Comparison of ENCODE assay signal across 9 mouse cellular contexts in the genomic region with DNA sequence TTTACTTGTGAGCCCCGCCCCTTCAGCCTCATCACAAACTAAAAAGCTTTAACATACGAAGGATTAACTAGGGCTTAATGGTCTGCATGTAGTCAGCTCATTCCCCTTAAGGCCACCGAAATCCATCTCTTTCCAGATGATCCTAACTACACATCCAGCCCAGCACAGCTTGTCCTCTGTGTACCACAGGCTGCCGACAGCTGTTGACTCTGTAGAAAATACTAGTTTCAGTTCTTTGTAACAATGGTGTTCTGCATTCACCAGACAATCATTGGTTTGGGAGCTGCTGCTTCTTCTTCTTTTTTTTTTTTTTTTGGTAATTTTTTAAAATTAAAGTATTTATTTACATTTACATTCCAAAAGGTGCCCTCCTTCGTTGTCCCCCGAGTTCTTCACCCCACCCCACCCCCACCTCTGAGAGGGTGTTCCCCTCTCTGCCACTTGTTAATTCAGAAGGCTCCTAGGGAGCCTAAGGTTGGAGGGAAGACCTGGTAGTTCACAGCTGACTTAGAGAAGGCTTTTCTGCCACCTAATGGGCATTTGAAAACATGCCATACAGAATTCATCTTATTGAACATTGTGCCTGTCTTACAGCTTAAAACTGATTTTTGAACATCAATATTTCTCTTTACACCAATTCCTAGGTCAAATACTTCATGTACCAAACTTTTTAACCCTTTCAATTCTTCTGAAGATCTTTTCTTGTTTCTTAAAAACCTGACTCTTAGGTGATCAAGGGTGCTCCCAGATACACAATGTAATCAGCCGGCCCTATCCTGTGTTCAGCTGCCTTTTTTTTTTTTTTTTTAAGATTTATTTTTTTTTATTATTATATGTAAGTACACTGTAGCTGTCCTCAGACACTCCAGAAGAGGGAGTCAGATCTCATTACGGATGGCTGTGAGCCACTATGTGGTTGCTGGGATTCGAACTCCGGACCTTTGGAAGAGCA. TPM values are rescaled to one million over a fixed set of nuclear protein-coding genes. Genes with fewer than 3 reads are reported as not detected.
DNase-seq lines count a peak whose midpoint lies in the region; ATAC-seq and TF ChIP-seq lines count a peak whose summit lies in the region.
"Had no signal": no experiment of that assay in that cellular context is flagged by ENCODE, and none has a peak within 500 bp of the region (broad histone marks: within the 10 kb centered on the region; RNA-seq: fewer than 3 reads in every experiment).

No protein-coding gene starts in this region.

- peak; percentile 15 for DNase-seq in kidney, postnatal 14 days
- no peak for DNase-seq in kidney, postnatal 10 days
- DNase-seq in MEL (ENCODE audit: low read depth, low spot score), result peak; percentile 78
- peak; percentile 30 for DNase-seq in c-Kit-positive CD71-positive TER-119-positive erythroid progenitor cells, embryonic 14.5 days (ENCODE audit: low spot score)
- DNase-seq in cerebellum, adult 8-10 months, result no peak
- DNase-seq in layer of hippocampus, postnatal 36 days, result no peak

- TF ChIP-seq CTCF in MEL (IDR thresholded peaks at IDR 0.05 in 2 of 3, conservative IDR thresholded peaks at IDR 0.05 in 1 of 3; ENCODE audit: control insufficient read depth in 1 of 3, insufficient read depth in 1 of 3, low read depth in 2 of 3, low read length in 3 of 3, poor library complexity in 1 of 3, severe bottlenecking in 1 of 3), result peak; percentile 30 to 94 (median 33)

- no peaks in the 10 kb centered on the region for H3K79me2 ChIP-seq in MEL (ENCODE audit: control insufficient read depth, insufficient read depth, low read length, poor library complexity)

- no peaks in the 10 kb centered on the region for H3K9me3 ChIP-seq in MEL (replicated peaks; ENCODE audit: insufficient read depth, low read length)
- H3K9me3 ChIP-seq: heart, embryonic 15.5 days; neural tube, embryonic 12.5 days had no signal

- no peaks in the 10 kb centered on the region for H3K4me1 ChIP-seq in MEL (ENCODE audit: control insufficient read depth in 1 of 2, insufficient read depth in 2 of 2, low read length in 2 of 2)
- H3K4me1 ChIP-seq: heart, embryonic 15.5 days; neural tube, embryonic 12.5 days had no signal

- no peak overlapping the region for H3K27ac ChIP-seq in MEL (ENCODE audit: control insufficient read depth, low read depth, low read length)
- H3K27ac ChIP-seq: heart, embryonic 15.5 days; neural tube, embryonic 12.5 days had no signal

- TF ChIP-seq RAD21 in MEL (IDR thresholded peaks at IDR 0.05; ENCODE audit: low read depth, low read length), result peak; percentile 94

- H3K9ac ChIP-seq in MEL (ENCODE audit: control insufficient read depth, low read depth, low read length, poor library complexity, severe bottlenecking), result no peak overlapping the region
- H3K9ac ChIP-seq: heart, embryonic 15.5 days; neural tube, embryonic 12.5 days had no signal

- no peak for TF ChIP-seq POLR2A in MEL (IDR thresholded peaks at IDR 0.05; ENCODE audit: control insufficient read depth in 1 of 2, insufficient read depth in 1 of 2, low read depth in 1 of 2, low read length in 2 of 2, poor library complexity in 1 of 2)

- no peak for TF ChIP-seq EP300 in MEL (IDR thresholded peaks at IDR 0.05; ENCODE audit: low read depth in 1 of 2, low read length in 2 of 2)

- no peaks in the 10 kb centered on the region for H3K36me3 ChIP-seq in MEL (ENCODE audit: control insufficient read depth in 1 of 2, insufficient read depth in 2 of 2, low read length in 2 of 2)

- H3K4me3 ChIP-seq in MEL (ENCODE audit: control insufficient read depth in 1 of 2, insufficient read depth in 1 of 2, low read depth in 2 of 2, low read length in 2 of 2), result peak overlapping the region; percentile 21 to 23; a peak in 1 of 4 replicates
- H3K4me3 ChIP-seq: heart, embryonic 15.5 days; neural tube, embryonic 12.5 days had no signal

- peak; percentile 97 for ATAC-seq in megakaryocyte progenitor cell, adult 5-6 weeks (replicated peaks; ENCODE audit: poor library complexity)

- no peaks in the 10 kb centered on the region for H3K27me3 ChIP-seq in MEL (ENCODE audit: control insufficient read depth in 1 of 2, insufficient read depth in 2 of 2, low read length in 2 of 2)
- H3K27me3 ChIP-seq: heart, embryonic 15.5 days; neural tube, embryonic 12.5 days had no signal

TF ChIP-seq in MEL, 35 proteins besides CTCF, POLR2A, EP300 and RAD21:
- TF ChIP-seq MYC (IDR thresholded peaks at IDR 0.05; ENCODE audit: low read depth, low read length), result no peak
- TF ChIP-seq MAZ (IDR thresholded peaks at IDR 0.05; ENCODE audit: low read depth, low read length), result peak; percentile 51; the same call in 1 of the 2 replicates
- peak; percentile 97 for TF ChIP-seq SMC3 (IDR thresholded peaks at IDR 0.05; ENCODE audit: low read depth, low read length)
- no peak for TF ChIP-seq POLR2AphosphoS2 (IDR thresholded peaks at IDR 0.05; ENCODE audit: low read length)
- TF ChIP-seq MAX (IDR thresholded peaks at IDR 0.05; ENCODE audit: low read length), result no peak
- no peak for TF ChIP-seq MAFK (IDR thresholded peaks at IDR 0.05; ENCODE audit: borderline replicate concordance, low read depth, low read length)
- no peak for TF ChIP-seq ZKSCAN1 (IDR thresholded peaks at IDR 0.05; ENCODE audit: low read depth, low read length)
- TF ChIP-seq CHD2 (IDR thresholded peaks at IDR 0.05; ENCODE audit: low read length), result no peak
- no peak for TF ChIP-seq ELF1 (IDR thresholded peaks at IDR 0.05; ENCODE audit: low read depth, low read length)
- peak; percentile 98 for TF ChIP-seq ZC3H11A (IDR thresholded peaks at IDR 0.05; ENCODE audit: low read depth, low read length)
- no peak for TF ChIP-seq JUND (IDR thresholded peaks at IDR 0.05; ENCODE audit: low read depth, low read length)
- no peak for TF ChIP-seq USF2 (IDR thresholded peaks at IDR 0.05; ENCODE audit: borderline replicate concordance in 1 of 2, insufficient read depth in 1 of 2, low read depth in 1 of 2, low read length in 2 of 2)
- TF ChIP-seq ZMIZ1 (IDR thresholded peaks at IDR 0.05; ENCODE audit: low read depth, low read length), result no peak
- no peak for TF ChIP-seq UBTF (IDR thresholded peaks at IDR 0.05; ENCODE audit: borderline replicate concordance, insufficient read depth, low read depth, low read length)
- no peak for TF ChIP-seq TCF12 (IDR thresholded peaks at IDR 0.05; ENCODE audit: low read depth, low read length)
- no peak for TF ChIP-seq TAL1 (IDR thresholded peaks at IDR 0.05; ENCODE audit: low read length)
- no peak for TF ChIP-seq MYB (IDR thresholded peaks at IDR 0.05; ENCODE audit: low read depth, low read length)
- no peak for TF ChIP-seq MEF2A (IDR thresholded peaks at IDR 0.05; ENCODE audit: extremely low read depth, insufficient replicate concordance, low read depth, low read length, poor library complexity, severe bottlenecking)
- TF ChIP-seq USF1 (IDR thresholded peaks at IDR 0.05; ENCODE audit: low read depth, low read length), result no peak
- TF ChIP-seq TBP (IDR thresholded peaks at IDR 0.05; ENCODE audit: low read depth, low read length), result 0 out of 2 replicates have a peak, but pooled peaks have one; percentile 33
- TF ChIP-seq NRF1 (IDR thresholded peaks at IDR 0.05; ENCODE audit: insufficient read depth, low read depth, low read length, poor library complexity, severe bottlenecking), result no peak
- TF ChIP-seq GATA1 (IDR thresholded peaks at IDR 0.05; ENCODE audit: low read depth, low read length), result no peak
- TF ChIP-seq POLR2AphosphoS5 (IDR thresholded peaks at IDR 0.05; ENCODE audit: borderline replicate concordance, low read depth, low read length), result no peak
- no peak for TF ChIP-seq MXI1 (IDR thresholded peaks at IDR 0.05; ENCODE audit: low read depth, low read length)
- no peak for TF ChIP-seq GABPA (IDR thresholded peaks at IDR 0.05; ENCODE audit: low read depth, low read length)
- no peak for TF ChIP-seq KAT2A (conservative IDR thresholded peaks at IDR 0.05; ENCODE audit: low read depth, low read length)
- TF ChIP-seq NELFE (IDR thresholded peaks at IDR 0.05; ENCODE audit: low read depth, low read length), result no peak
- no peak for TF ChIP-seq RCOR1 (IDR thresholded peaks at IDR 0.05; ENCODE audit: low read depth, low read length)
- peak; percentile 41; the same call in 1 of the 2 replicates for TF ChIP-seq ZNF384 (IDR thresholded peaks at IDR 0.05; ENCODE audit: low read depth, low read length)
- TF ChIP-seq E2F4 (IDR thresholded peaks at IDR 0.05; ENCODE audit: borderline replicate concordance, low read depth, low read length), result no peak
- no peak for TF ChIP-seq CHD1 (IDR thresholded peaks at IDR 0.05; ENCODE audit: low read depth, low read length)
- no peak for TF ChIP-seq ETS1 (IDR thresholded peaks at IDR 0.05; ENCODE audit: low read depth, low read length)
- TF ChIP-seq SIN3A (IDR thresholded peaks at IDR 0.05; ENCODE audit: low read length), result peak; percentile 55; the same call in 1 of the 2 replicates
- no peak for TF ChIP-seq BHLHE40 (IDR thresholded peaks at IDR 0.05; ENCODE audit: borderline replicate concordance, low read depth, low read length)

RNA-seq across cellular contexts. Expression of gene Aida, which starts 23.2 kb away (rescaled TPM):
- 17.7 and 21.5 TPM in 2 replicates for total RNA-seq in MEL (2012; rRNA removed)
- polyA plus RNA-seq in MEL (2012; ENCODE audit: insufficient read depth in 1 of 2, insufficient read length in 2 of 2, low read depth in 1 of 2, low replicate concordance in 2 of 2, missing spikeins in 1 of 2), result 10 to 100 TPM in 1 of 2 experiments, not detected in 1; 36.0 TPM
- 39.9 and 44.9 TPM in 2 replicates for total RNA-seq in megakaryocyte progenitor cell, adult 5-6 weeks (2015)
- total RNA-seq in megakaryocyte progenitor cell, adult 5-6 weeks (2017), result 53.3 and 55.8 TPM in 2 replicates
- 10 to 100 TPM; 46.3 to 47.3 TPM for total RNA-seq in layer of hippocampus, postnatal 36 days (2021)

RNA-seq across cellular contexts. Expression of gene Brox, which starts 23.9 kb away (rescaled TPM):
- total RNA-seq in MEL (2012; rRNA removed), result 22.9 and 28.4 TPM in 2 replicates
- 100 to 1,000 TPM in 1 of 2 experiments, 10 to 100 TPM in 1; 25.4 to 145 TPM for polyA plus RNA-seq in MEL (2012; ENCODE audit: insufficient read depth in 1 of 2, insufficient read length in 2 of 2, low read depth in 1 of 2, low replicate concordance in 2 of 2, missing spikeins in 1 of 2)
- 24.6 and 32.7 TPM in 2 replicates for total RNA-seq in megakaryocyte progenitor cell, adult 5-6 weeks (2015)
- 35.8 and 47.5 TPM in 2 replicates for total RNA-seq in megakaryocyte progenitor cell, adult 5-6 weeks (2017)
- total RNA-seq in layer of hippocampus, postnatal 36 days (2021), result 10 to 100 TPM; 52.1 to 59.6 TPM

RNA-seq across cellular contexts. Expression of gene Disp1, which starts 51.8 kb away (rescaled TPM):
- total RNA-seq in MEL (2012; rRNA removed), result 5.9 and 6.3 TPM in 2 replicates
- 1 to 10 TPM in 1 of 2 experiments, not detected in 1; 9.9 TPM for polyA plus RNA-seq in MEL (2012; ENCODE audit: insufficient read depth in 1 of 2, insufficient read length in 2 of 2, low read depth in 1 of 2, low replicate concordance in 2 of 2, missing spikeins in 1 of 2)
- 5.7 and 6.2 TPM in 2 replicates for total RNA-seq in megakaryocyte progenitor cell, adult 5-6 weeks (2015)
- total RNA-seq in megakaryocyte progenitor cell, adult 5-6 weeks (2017), result 5.3 and 7.2 TPM in 2 replicates
- total RNA-seq in layer of hippocampus, postnatal 36 days (2021), result 1 to 10 TPM; 3.5 to 3.6 TPM

Comparison
In these comparisons a context has a peak if more than half of its experiments do, and no peak if none do; other contexts are left out.
1. DNase-seq: peak in kidney, postnatal 14 days (single experiment), MEL (single experiment) and c-Kit-positive CD71-positive TER-119-positive erythroid progenitor cells, embryonic 14.5 days (single experiment); none in kidney, postnatal 10 days (single experiment), cerebellum, adult 8-10 months (single experiment) and layer of hippocampus, postnatal 36 days (0 of 2).